14 mouse cellular contexts compared by ENCODE assay signal in the genomic region with DNA sequence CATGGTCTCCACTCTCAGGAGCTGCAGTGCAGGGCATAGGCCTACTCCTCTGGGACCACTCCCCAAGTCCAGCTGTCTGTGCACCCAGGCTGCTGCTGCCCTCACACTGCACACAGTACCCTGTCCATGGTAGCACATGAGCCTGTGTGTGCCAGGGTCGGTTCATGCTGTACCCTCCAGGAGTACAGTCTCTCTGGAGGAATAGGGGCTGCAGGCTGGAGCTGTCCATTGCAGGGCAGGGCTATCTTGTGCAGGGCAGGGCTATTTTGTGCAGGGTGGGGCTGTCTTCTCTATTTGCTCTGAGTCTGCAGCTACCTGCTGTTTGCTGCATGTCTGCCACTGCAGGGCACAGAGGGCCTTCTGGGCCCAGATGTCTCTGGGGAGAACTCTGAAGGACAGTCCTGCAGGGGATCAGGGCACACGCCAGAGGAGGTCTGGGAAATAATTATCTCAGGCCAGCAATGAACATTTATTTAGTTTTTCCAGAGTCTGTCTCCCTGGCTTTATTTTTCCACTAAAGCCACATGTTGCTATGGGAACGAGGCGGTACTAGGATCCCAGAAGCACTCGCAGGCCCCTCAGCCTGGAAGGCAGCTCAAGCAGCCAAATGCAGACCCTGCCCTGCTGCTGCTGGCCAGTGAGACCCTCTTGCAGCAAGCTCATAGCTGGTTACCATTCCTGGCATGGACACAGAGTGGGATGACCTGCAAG.
DNase-seq lines count a peak whose midpoint lies in the region; ATAC-seq and TF ChIP-seq lines count a peak whose summit lies in the region.
"Had no signal": no experiment of that assay in that cellular context is flagged by ENCODE, and none has a peak within 500 bp of the region (broad histone marks: within the 10 kb centered on the region; RNA-seq: fewer than 3 reads in every experiment).

No protein-coding gene starts in this region.

- H3K36me3 ChIP-seq in forebrain, embryonic 12.5 days (replicated peaks): no peaks in the 10 kb centered on the region
- H3K36me3 ChIP-seq in forebrain, embryonic 11.5 days (ENCODE audit: control insufficient read depth, insufficient read depth, low read length): no peaks in the 10 kb centered on the region
- 0 out of 2 replicates have a peak, but pooled peaks cover 5% of the 10 kb centered on the region for H3K36me3 ChIP-seq in hindbrain, embryonic 10.5 days
- H3K36me3 ChIP-seq in limb, embryonic 15.5 days: no peaks in the 10 kb centered on the region

- TF ChIP-seq CTCF in brain, embryonic 14.5 days (IDR thresholded peaks at IDR 0.05; ENCODE audit: borderline replicate concordance, extremely low read depth, insufficient read depth, insufficient read length): no peak

- TF ChIP-seq POLR2A in brain, embryonic 14.5 days (IDR thresholded peaks at IDR 0.05; ENCODE audit: borderline replicate concordance, extremely low read depth, insufficient read depth, insufficient read length, poor library complexity, severe bottlenecking): no peak

- peak; percentile 30; the same call in 1 of the 2 replicates for ATAC-seq in forebrain, embryonic 12.5 days (ENCODE audit: low FRiP score)
- ATAC-seq in forebrain, embryonic 11.5 days (replicated peaks; ENCODE audit: low FRiP score): no peak
- peak; percentile 32; the same call in 1 of the 2 replicates for ATAC-seq in limb, embryonic 15.5 days (ENCODE audit: insufficient number of reproducible peaks, low FRiP score, low TSS enrichment, low read depth)
- no peak for ATAC-seq in megakaryocyte, adult 5-6 weeks (ENCODE audit: poor library complexity, severe bottlenecking)

- H3K4me3 ChIP-seq in forebrain, embryonic 12.5 days (replicated peaks): no peak overlapping the region
- H3K4me3 ChIP-seq in forebrain, embryonic 11.5 days (ENCODE audit: low read depth, low read length): no peak overlapping the region
- H3K4me3 ChIP-seq in hindbrain, embryonic 10.5 days: no peak overlapping the region
- H3K4me3 ChIP-seq in limb, embryonic 15.5 days: no peak overlapping the region
- H3K4me3 ChIP-seq: gastrocnemius, adult 2 months had no signal

- H3K4me2 ChIP-seq in forebrain, embryonic 12.5 days: no peak overlapping the region
- no peak overlapping the region for H3K4me2 ChIP-seq in forebrain, embryonic 11.5 days (ENCODE audit: low read depth, low read length, severe bottlenecking)
- no peak overlapping the region for H3K4me2 ChIP-seq in limb, embryonic 15.5 days

- H3K9ac ChIP-seq in forebrain, embryonic 12.5 days: no peak overlapping the region
- H3K9ac ChIP-seq in forebrain, embryonic 11.5 days (ENCODE audit: low read length): no peak overlapping the region; the same call in 1 of the 2 replicates
- no peak overlapping the region for H3K9ac ChIP-seq in limb, embryonic 15.5 days

- H3K9me3 ChIP-seq in forebrain, embryonic 12.5 days: no peaks in the 10 kb centered on the region
- no peaks in the 10 kb centered on the region for H3K9me3 ChIP-seq in forebrain, embryonic 11.5 days (ENCODE audit: control insufficient read depth, low read length)
- H3K9me3 ChIP-seq in hindbrain, embryonic 10.5 days: no peaks in the 10 kb centered on the region
- no peaks in the 10 kb centered on the region for H3K9me3 ChIP-seq in limb, embryonic 15.5 days

- DNase-seq in forebrain, embryonic 11.5 days (ENCODE audit: low spot score): no peak
- DNase-seq in brain, embryonic 14.5 days (ENCODE audit: low read depth): peak; percentile 68
- DNase-seq in hindbrain, embryonic 10.5 days (ENCODE audit: low spot score): peak; percentile 20
- DNase-seq in urinary bladder, postnatal 4 days (ENCODE audit: low spot score in 2 of 2): no peak
- DNase-seq in testis, postnatal 10 days (ENCODE audit: low spot score): no peak
- DNase-seq: gastrocnemius, adult 2 months; heart, postnatal 10 days; kidney, postnatal 4 days; left cerebral cortex, postnatal 4 days; thymus, postnatal 36 days had no signal

- 31% methylated on average over 5 of the region's 5 CpGs for WGBS in forebrain, embryonic 12.5 days
- 43% methylated on average over 5 of the region's 5 CpGs for WGBS in forebrain, embryonic 11.5 days
- WGBS in hindbrain, embryonic 10.5 days: 43% methylated on average over 5 of the region's 5 CpGs
- 33% methylated on average over 5 of the region's 5 CpGs for WGBS in limb, embryonic 15.5 days

- peak overlapping the region; percentile 62; the same call in 1 of the 2 replicates for H3K27ac ChIP-seq in forebrain, embryonic 12.5 days
- no peak overlapping the region; the same call in 1 of the 2 replicates for H3K27ac ChIP-seq in forebrain, embryonic 11.5 days (ENCODE audit: low read depth, low read length)
- peak overlapping the region; percentile 19 for H3K27ac ChIP-seq in hindbrain, embryonic 10.5 days
- peak overlapping the region; percentile 61; the same call in 1 of the 2 replicates for H3K27ac ChIP-seq in limb, embryonic 15.5 days
- H3K27ac ChIP-seq: gastrocnemius, adult 2 months; macrophage had no signal

- H3K27me3 ChIP-seq in forebrain, embryonic 12.5 days: no peaks in the 10 kb centered on the region
- H3K27me3 ChIP-seq in forebrain, embryonic 11.5 days (ENCODE audit: control insufficient read depth, insufficient read depth, low read length): no peaks in the 10 kb centered on the region
- no peaks in the 10 kb centered on the region for H3K27me3 ChIP-seq in hindbrain, embryonic 10.5 days (ENCODE audit: insufficient read depth, poor library complexity, severe bottlenecking)
- H3K27me3 ChIP-seq in limb, embryonic 15.5 days: no peaks in the 10 kb centered on the region

- H3K4me1 ChIP-seq in forebrain, embryonic 12.5 days: peaks cover 66% of the 10 kb centered on the region
- peaks cover 13% of the 10 kb centered on the region; the same call in 1 of the 2 replicates for H3K4me1 ChIP-seq in forebrain, embryonic 11.5 days (replicated peaks; ENCODE audit: control insufficient read depth, insufficient read depth, low read length)
- H3K4me1 ChIP-seq in hindbrain, embryonic 10.5 days (replicated peaks): peaks cover 67% of the 10 kb centered on the region
- H3K4me1 ChIP-seq in limb, embryonic 15.5 days: peaks cover 43% of the 10 kb centered on the region

Comparison
In these comparisons a context has a peak if more than half of its experiments do, and no peak if none do; other contexts are left out.
1. ATAC-seq: peak in forebrain, embryonic 12.5 days (single experiment) and limb, embryonic 15.5 days (single experiment); none in forebrain, embryonic 11.5 days (single experiment) and megakaryocyte, adult 5-6 weeks (single experiment).
2. DNase-seq: peak in brain, embryonic 14.5 days (single experiment) and hindbrain, embryonic 10.5 days (single experiment); none in forebrain, embryonic 11.5 days (single experiment), urinary bladder, postnatal 4 days (0 of 2) and testis, postnatal 10 days (single experiment).